Mouse (Mus musculus) A20 (cell line): Measurements from ENCODE around the gene Fam221b.

ENCODE experiments used
- DNase-seq: peaks from one replicate; pipeline ENCODE4 v3.0.0-alpha.2; 2011; ENCODE audit warnings: low read depth, low spot score

The Fam221b gene

DNA sequence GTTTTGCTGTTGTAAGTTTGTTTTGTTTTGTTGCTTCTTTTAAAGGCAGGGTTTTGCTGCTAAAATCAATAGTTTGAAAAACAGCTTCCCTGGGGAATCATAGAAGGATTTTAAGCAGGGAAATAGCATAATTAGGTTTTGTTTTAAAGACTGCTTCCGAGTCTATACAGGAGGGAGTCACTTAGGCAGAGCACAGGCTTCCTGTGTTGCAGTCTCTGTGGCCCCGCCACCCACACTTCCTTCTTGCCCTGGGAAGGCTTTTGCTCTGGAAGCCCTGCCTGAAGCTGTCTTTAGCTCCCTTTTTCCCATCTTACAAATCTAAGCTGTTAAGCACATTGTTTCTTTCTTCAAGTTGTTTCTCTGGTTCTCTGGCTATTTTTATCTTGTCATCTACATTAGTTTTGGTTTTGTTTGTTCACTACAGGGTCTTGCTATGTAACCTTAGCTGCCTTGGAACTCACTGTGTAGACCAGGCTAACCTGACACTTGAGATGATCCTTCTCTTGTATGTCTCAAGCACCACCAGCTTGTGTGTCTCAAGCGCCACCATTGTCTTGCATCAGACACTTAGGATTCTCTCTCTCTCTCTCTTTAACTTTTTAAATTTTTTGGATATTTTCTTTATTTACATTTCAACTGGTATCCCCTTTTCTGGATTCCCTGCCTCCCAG lies 55.8 kb downstream of the Fam221b start:
- no peak for DNase-seq

DNA sequence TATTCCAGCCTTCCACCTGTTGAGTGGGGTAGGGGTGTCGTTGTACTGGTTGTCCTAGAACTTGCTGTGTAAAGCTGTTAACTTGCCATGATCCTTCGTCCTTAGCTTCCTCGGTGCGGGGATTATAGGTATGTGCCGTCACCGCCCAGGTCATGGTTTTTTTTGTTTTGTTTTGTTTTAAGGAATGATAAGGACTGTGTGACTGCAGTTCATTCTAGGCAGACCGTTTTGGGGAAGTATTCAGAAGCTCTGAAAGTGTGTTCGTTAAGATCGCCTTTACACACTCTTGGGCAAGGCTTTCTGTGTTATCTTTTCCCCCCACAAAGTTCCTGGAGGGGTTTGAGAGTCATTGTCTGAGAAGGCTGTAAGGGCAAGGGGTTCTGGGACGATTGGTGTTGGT lies 56.4 kb downstream of the Fam221b start:
- no peak for DNase-seq
